Mouse (Mus musculus): ENCODE results near the gene Sfswap.
A peak's percentile ranks its signal among the peaks of the same experiment; 100 is the strongest.

DNA sequence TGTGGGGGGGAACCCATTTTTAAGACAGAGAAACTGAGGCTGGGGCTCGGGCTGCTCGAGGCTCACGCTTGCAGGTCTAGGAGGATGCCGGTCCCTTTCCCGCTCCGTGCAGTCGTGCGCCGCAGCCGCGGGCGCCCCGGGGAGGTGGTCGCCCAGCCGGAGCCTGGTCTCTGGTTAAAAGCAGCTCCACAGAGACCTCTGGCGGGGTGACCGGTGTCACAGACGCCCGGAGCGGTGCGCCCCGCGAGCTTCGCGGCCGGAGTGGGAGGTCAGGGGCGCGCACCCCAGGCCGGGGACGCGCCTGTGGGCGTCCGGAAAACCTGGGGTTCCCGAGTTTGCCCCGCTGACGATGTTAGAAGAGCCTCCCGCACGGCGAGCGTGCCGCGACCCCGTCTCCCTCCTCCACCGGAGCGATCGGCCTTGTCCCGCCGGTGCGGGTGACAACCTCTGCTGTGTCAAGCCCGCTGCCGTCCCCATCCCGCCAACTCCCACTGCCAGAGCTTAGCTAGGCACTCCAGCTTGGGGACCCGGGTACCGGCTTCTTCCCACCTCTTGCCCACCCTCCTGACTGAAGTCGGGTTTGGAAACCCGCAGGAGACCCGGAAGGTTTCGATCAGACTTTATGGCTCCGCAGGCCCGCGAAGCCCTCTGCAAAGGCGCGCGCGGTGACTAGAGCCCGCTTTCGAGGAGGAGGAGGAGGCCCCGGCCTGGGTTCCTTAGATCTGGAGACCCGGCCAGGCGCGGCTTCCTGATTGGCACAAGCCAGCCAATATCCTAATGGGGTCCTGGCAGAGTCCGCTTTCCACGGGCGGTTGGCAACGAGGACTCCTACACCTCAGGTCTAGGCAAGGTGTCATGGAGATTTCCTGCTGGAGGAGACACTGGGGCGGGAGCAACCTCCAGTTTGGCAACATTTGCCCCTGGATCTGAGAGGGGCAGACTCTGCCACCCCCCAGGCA is 83.8 kb downstream of the Sfswap start:
- TF ChIP-seq MAX (IDR thresholded peaks at IDR 0.05) (no peak), CTCF (IDR thresholded peaks at IDR 0.05; ENCODE audit: control insufficient read depth, insufficient read depth, insufficient read length) (peak; percentile 4), USF1 (IDR thresholded peaks at IDR 0.05; ENCODE audit: low read depth) (no peak), MYOG (IDR thresholded peaks at IDR 0.05; ENCODE audit: control insufficient read depth, extremely low read depth, insufficient read length) (no peak)
